Mouse (Mus musculus) ES-E14 (cell line): ENCODE data around the gene Actrt2.

Experiments used
- HCFC1 ChIP-seq: IDR thresholded peaks from 2 replicates; pipeline ENCODE4 v1.6.1; 2012; ENCODE audit warnings: low read length, inconsistent platforms, borderline replicate concordance; ENCODE audit not compliant: insufficient read depth
- MAFK ChIP-seq: IDR thresholded peaks from 2 replicates; pipeline ENCODE4 v1.6.1; 2014; ENCODE audit warnings: mild to moderate bottlenecking, low read depth, low read length, inconsistent platforms; ENCODE audit not compliant: insufficient read depth
- ZC3H11A ChIP-seq: IDR thresholded peaks from 2 replicates; pipeline ENCODE4 v1.6.1; 2012; ENCODE audit warnings: low read depth, mild to moderate bottlenecking, inconsistent platforms, low read length, borderline replicate concordance

GRCm38 (mm10) chr4:154700436-154700835 lies 32.8 kb upstream of the Actrt2 start:
- TF ChIP-seq ZC3H11A (no peak), HCFC1 (no peak), MAFK (no peak)
